Mouse (Mus musculus) midbrain, postnatal 0 days (tissue): ENCODE results near the gene Uso1. TPM values are rescaled to one million over a fixed set of nuclear protein-coding genes. Genes with fewer than 3 reads are reported as not detected.

Experiments
- ATAC-seq: fragments of 200-750 bp; cut with Nextera tagmentation; 2 replicates; pipeline ENCODE4 v1.8.0; 2017; ENCODE audit warnings: moderate number of reproducible peaks, mild to moderate bottlenecking, moderate TSS enrichment, moderate library complexity; ENCODE audit not compliant: low FRiP score
- DNase-seq: peaks from one replicate; pipeline ENCODE4 v3.0.0-alpha.2; 2015; ENCODE audit warnings: low spot score
- H3K27ac ChIP-seq: fragments of 300-500 bp; sonication (generic); 2 replicates; pipeline ENCODE4 v1.5.1; 2014; ENCODE audit warnings: low read depth, mild to moderate bottlenecking, low read length, mixed read lengths
- H3K27me3 ChIP-seq: fragments of 300-500 bp; sonication (generic); 2 replicates; pipeline ENCODE4 v1.6.1; 2014; ENCODE audit warnings: low read length, control low read depth, mixed read lengths; ENCODE audit not compliant: insufficient read depth
- H3K36me3 ChIP-seq: fragments of 300-500 bp; sonication (generic); 2 replicates; pipeline ENCODE4 v1.6.1; 2014; ENCODE audit warnings: low read length, control low read depth, mixed read lengths; ENCODE audit not compliant: insufficient read depth
- H3K4me1 ChIP-seq: fragments of 300-500 bp; sonication (generic); 2 replicates; pipeline ENCODE4 v1.6.1; 2014; ENCODE audit warnings: mild to moderate bottlenecking, control low read depth, antibody characterized with exemption, low read length, mixed read lengths; ENCODE audit not compliant: insufficient read depth
- H3K4me2 ChIP-seq: fragments of 300-500 bp; sonication (generic); 2 replicates; pipeline ENCODE4 v1.6.1; 2014; ENCODE audit warnings: low read depth, mild to moderate bottlenecking, low read length, mixed read lengths; ENCODE audit not compliant: poor library complexity, severe bottlenecking
- H3K4me3 ChIP-seq: fragments of 300-500 bp; sonication (generic); 2 replicates; pipeline ENCODE4 v1.5.1; 2014; ENCODE audit warnings: low read depth, mild to moderate bottlenecking, low read length, moderate library complexity
- H3K9ac ChIP-seq: fragments of 300-500 bp; sonication (generic); replicated peaks from 2 replicates; pipeline ENCODE4 v1.6.1; 2014; ENCODE audit warnings: mild to moderate bottlenecking, low read length, moderate library complexity, mixed read lengths; ENCODE audit not compliant: poor library complexity, severe bottlenecking
- H3K9me3 ChIP-seq: fragments of 300-500 bp; sonication (generic); 2 replicates; pipeline ENCODE4 v1.6.1; 2016; ENCODE audit warnings: low read length, control low read depth
- CTCF ChIP-seq: IDR thresholded peaks from 2 replicates; pipeline ENCODE4 v1.5.1; 2016; ENCODE audit warnings: antibody characterized with exemption, mild to moderate bottlenecking
- WGBS: fragments of 180-500 bp; shearing (Covaris S2); extraction: QIAGEN DNeasy Blood & Tissue Kit; methylation state at CpG from one replicate; pipeline ENCODE4 v1.1.7; 2014; 5-methylcytosine and 5-hydroxymethylcytosine counted together
- polyA plus RNA-seq: library from polyadenylated mRNA; unstranded; fragments of >200 nt; fragmentation: Nextera tagmentation; extraction: Ambion mirVana; gene quantifications from 2 replicates; pipeline ENCODE4 v1.2.1, GENCODE M21; 2015
- total RNA-seq: library from RNA; depleted of rRNA; stranded (reverse); fragments of >200 nt; gene quantifications from 2 replicates; pipeline ENCODE4 v1.2.3, GENCODE M21; 2014

Gene Uso1
- total and polyA plus RNA-seq, 2 experiments from 2014 or later, result 22.4 to 27.0 TPM

- no peak overlapping the region for H3K4me2 ChIP-seq
- H3K4me3 ChIP-seq, result no peak overlapping the region
- H3K9ac ChIP-seq, result no peak overlapping the region
- no peaks in the 10 kb centered on the region for H3K27me3 ChIP-seq
- no peaks in the 10 kb centered on the region for H3K9me3 ChIP-seq
- no peak for DNase-seq
- H3K4me1 ChIP-seq, result peaks cover 5% of the 10 kb centered on the region; the same call in 1 of the 2 replicates
- 75% methylated on average over 6 of the region's 6 CpGs for WGBS
- 0 out of 2 replicates have a peak overlapping the region, but pooled peaks have one; percentile 68 for H3K27ac ChIP-seq
- H3K36me3 ChIP-seq, result no peaks in the 10 kb centered on the region
- TF ChIP-seq CTCF, result no peak
- ATAC-seq, result no peak
Measured at GRCm38 (mm10) chr5:92219826-92220225, 82.1 kb downstream of the Uso1 start.

DNA sequence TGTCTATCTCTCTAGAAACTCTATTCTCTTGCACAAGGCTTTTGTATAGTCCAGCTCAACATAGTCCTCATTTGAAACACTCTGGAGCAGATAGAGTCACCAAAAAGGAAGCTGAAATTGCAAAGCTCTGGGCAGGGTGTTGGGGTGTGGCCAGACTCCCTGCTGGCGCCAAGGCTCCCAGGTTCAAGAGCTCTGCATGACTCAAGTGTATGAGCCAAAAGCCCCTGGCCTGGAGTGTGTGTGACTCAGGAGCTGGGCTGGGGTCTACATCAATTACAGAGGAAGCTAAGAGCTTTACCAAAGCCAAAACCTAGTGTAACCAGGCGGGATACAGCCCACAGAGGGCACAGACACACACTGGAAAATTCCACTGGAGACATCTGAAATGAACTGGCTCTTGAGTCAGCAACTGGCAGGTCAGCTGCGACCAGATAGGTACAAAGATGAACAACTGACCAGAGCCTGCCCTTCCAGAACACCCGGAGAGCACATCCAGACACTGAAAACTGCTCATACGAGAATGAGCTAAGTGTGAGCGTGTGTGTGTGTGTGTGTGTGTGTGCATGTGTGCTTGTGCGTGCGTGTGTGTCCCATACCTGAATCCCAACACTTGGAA, 82.7 kb downstream of the Uso1 start:
- Histone ChIP-seq H3K4me3 (no peak overlapping the region), H3K36me3 (no peaks in the 10 kb centered on the region), H3K4me2 (no peak overlapping the region), H3K9ac (no peak overlapping the region), H3K4me1 (peaks cover 5% of the 10 kb centered on the region; the same call in 1 of the 2 replicates), H3K27me3 (no peaks in the 10 kb centered on the region), H3K9me3 (no peaks in the 10 kb centered on the region), H3K27ac (no peak overlapping the region)
- ATAC-seq, result no peak
- 92% methylated on average over 8 of the region's 8 CpGs for WGBS
- TF ChIP-seq CTCF, result no peak
- DNase-seq, result no peak

GRCm38 (mm10) chr5:92227782-92228181, 90.0 kb downstream of the Uso1 start:
- ATAC-seq, result no peak
- Histone ChIP-seq H3K27me3 (no peaks in the 10 kb centered on the region), H3K4me1 (no peaks in the 10 kb centered on the region), H3K4me3 (no peak overlapping the region), H3K36me3 (no peaks in the 10 kb centered on the region), H3K27ac (no peak overlapping the region), H3K4me2 (no peak overlapping the region), H3K9me3 (no peaks in the 10 kb centered on the region), H3K9ac (no peak overlapping the region)
- WGBS, result 89% methylated on average over 7 of the region's 7 CpGs
- no peak for DNase-seq
- TF ChIP-seq CTCF, result no peak

DNA sequence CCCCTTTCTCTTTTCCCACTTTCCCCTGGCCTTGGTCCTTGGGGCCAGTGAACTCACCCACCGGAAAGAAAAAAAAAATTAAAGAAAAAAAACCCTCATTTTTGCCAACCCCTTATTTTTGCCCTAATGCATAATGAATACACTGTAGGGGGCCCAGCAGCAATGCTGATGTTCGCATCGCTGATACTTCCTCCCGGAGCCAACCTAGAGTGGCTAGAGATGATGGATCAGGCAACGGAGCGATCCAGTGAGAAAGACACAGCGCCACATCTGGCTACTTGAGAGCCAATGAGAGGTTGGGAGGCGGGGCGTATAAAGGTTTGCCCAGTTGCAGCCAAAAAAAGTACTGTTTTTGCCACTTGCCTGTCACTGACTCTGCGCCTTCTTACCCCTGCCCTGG, 91.0 kb downstream of the Uso1 start:
- Histone ChIP-seq H3K4me1 (no peaks in the 10 kb centered on the region), H3K36me3 (no peaks in the 10 kb centered on the region), H3K9me3 (no peaks in the 10 kb centered on the region), H3K27ac (no peak overlapping the region), H3K4me3 (no peak overlapping the region), H3K9ac (no peak overlapping the region), H3K4me2 (no peak overlapping the region), H3K27me3 (no peaks in the 10 kb centered on the region)
- ATAC-seq (no peak), DNase-seq (no peak)
- TF ChIP-seq CTCF, result no peak
- WGBS, result 33% methylated on average over 10 of the region's 10 CpGs

- TF ChIP-seq CTCF, result no peak
- Histone ChIP-seq H3K27ac (no peak overlapping the region), H3K4me1 (no peaks in the 10 kb centered on the region), H3K36me3 (no peaks in the 10 kb centered on the region), H3K9ac (no peak overlapping the region), H3K4me2 (no peak overlapping the region), H3K4me3 (no peak overlapping the region), H3K27me3 (no peaks in the 10 kb centered on the region), H3K9me3 (no peaks in the 10 kb centered on the region)
- WGBS, result 91% methylated on average over 3 of the region's 3 CpGs
- ATAC-seq (no peak), DNase-seq (no peak)
Measured at GRCm38 (mm10) chr5:92229514-92229913, 91.8 kb downstream of the Uso1 start.

DNA sequence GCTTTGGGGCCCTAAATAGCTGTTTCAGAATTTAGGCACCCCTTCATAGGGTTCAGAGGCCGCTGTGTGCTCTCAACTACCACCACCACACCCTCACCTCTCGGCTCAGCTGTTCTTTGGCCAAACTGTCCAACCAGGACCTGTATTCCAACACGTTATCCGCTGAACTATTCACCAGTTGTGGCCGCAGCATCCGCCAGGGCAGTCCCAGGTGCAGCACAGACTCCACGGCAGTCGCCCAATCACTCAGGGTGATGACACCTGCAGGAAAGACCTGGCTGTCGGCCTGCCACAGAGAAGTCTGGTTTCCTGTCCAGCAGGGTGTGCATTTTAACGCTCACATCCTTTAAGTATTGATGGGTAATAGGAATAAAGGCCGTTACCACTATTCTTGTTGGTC, 92.6 kb downstream of the Uso1 start:
- TF ChIP-seq CTCF, result no peak
- Histone ChIP-seq H3K9ac (no peak overlapping the region), H3K4me3 (no peak overlapping the region), H3K4me2 (no peak overlapping the region), H3K27ac (no peak overlapping the region), H3K4me1 (no peaks in the 10 kb centered on the region), H3K9me3 (no peaks in the 10 kb centered on the region), H3K36me3 (no peaks in the 10 kb centered on the region), H3K27me3 (no peaks in the 10 kb centered on the region)
- 91% methylated on average over 11 of the region's 11 CpGs for WGBS
- DNase-seq (no peak), ATAC-seq (no peak)
